Mouse (Mus musculus) ZHBTc4 (cell line): ENCODE data around the gene Ddx3y.
A peak's percentile ranks its signal among the peaks of the same experiment; 100 is the strongest.

Source experiments
- DNase-seq: peaks from one replicate; pipeline ENCODE4 v3.0.0-alpha.2; 2011; ENCODE audit warnings: low read depth, low spot score

Ddx3y gene

GRCm38 (mm10) chrY:1286171-1286795, at the start of gene Ddx3y:
Gene Ddx3y, minus strand, starts transcription at chrY:1286629.
- DNase-seq = peak; percentile 42

GRCm38 (mm10) chrY:1293708-1294107, 7.3 kb upstream of the Ddx3y start:
- no peak for DNase-seq

GRCm38 (mm10) chrY:1285735-1286134, 694 bp downstream of the Ddx3y start:
- peak; percentile 0 for DNase-seq

GRCm38 (mm10) chrY:1246117-1246516, 40.3 kb downstream of the Ddx3y start:
- DNase-seq = no peak

- DNase-seq = peak; percentile 27
Measured at GRCm38 (mm10) chrY:1245426-1245863, 41.0 kb downstream of the Ddx3y start, which contains the start of gene Uty. Gene Uty, minus strand, starts transcription at chrY:1245759.

GRCm38 (mm10) chrY:1244940-1245339, 41.5 kb downstream of the Ddx3y start:
- DNase-seq = no peak

GRCm38 (mm10) chrY:1244421-1244820, 42.0 kb downstream of the Ddx3y start:
- no peak for DNase-seq

GRCm38 (mm10) chrY:1220001-1220400, 66.4 kb downstream of the Ddx3y start:
- DNase-seq = peak; percentile 5
